Mouse (Mus musculus) heart, embryonic 13.5 days (tissue): ENCODE results near the gene Hacl1. TPM values are rescaled to one million over a fixed set of nuclear protein-coding genes. Genes with fewer than 3 reads are reported as not detected.

Experiments used
- polyA plus RNA-seq: library from polyadenylated mRNA; unstranded; fragments of >200 nt; fragmentation: Nextera tagmentation; extraction: Ambion mirVana; gene quantifications from 2 replicates; pipeline ENCODE4 v1.2.1, GENCODE M21; 2015

Hacl1 gene
- polyA plus RNA-seq, 1 experiment from 2014 or later: 10.7 TPM

Other genes starting within 250 kb of the Hacl1 start
- gene Sh3bp5, start 205.2 kb downstream of the Hacl1 start, polyA plus RNA-seq: 26.7 and 28.2 TPM in 2 replicates
- 11.7 and 12.0 TPM in 2 replicates for gene Eaf1, start 146.9 kb downstream of the Hacl1 start, polyA plus RNA-seq
- gene Mettl6, start 146.2 kb downstream of the Hacl1 start, polyA plus RNA-seq: 38.7 and 42.9 TPM in 2 replicates
- 8.1 and 8.3 TPM in 2 replicates for gene Colq, start 49.9 kb downstream of the Hacl1 start, polyA plus RNA-seq
- 2.1 TPM in 1 of 2 replicates, not detected in the other for gene Gm49387, start 408 bp downstream of the Hacl1 start, polyA plus RNA-seq
- 19.8 and 25.3 TPM in 2 replicates for gene Btd, start 258 bp downstream of the Hacl1 start, polyA plus RNA-seq
- 4.8 and 4.9 TPM in 2 replicates for gene Ankrd28, start 189.4 kb upstream of the Hacl1 start, polyA plus RNA-seq